Mouse (Mus musculus) megakaryocyte, embryonic 14.5 days (primary cell): ENCODE data around the gene Retnla.

ENCODE experiments used
- FLI1 ChIP-seq: IDR thresholded peaks from 2 replicates; pipeline ENCODE4 v1.6.1; 2012; ENCODE audit warnings: low read length, inconsistent platforms, mixed read lengths
- GATA1 ChIP-seq: IDR thresholded peaks from 3 replicates; pipeline ENCODE4 v1.6.1; 2012; ENCODE audit warnings: mixed read lengths, low read length, inconsistent platforms, borderline replicate concordance

- TF ChIP-seq GATA1 (no peak), FLI1 (no peak)
These were observed 27.3 kb downstream of the Retnla start for GRCm38 (mm10) chr16:48869671-48870070.
